Mouse (Mus musculus) cerebellum, postnatal 36 days (tissue): ENCODE data around the gene Frs3.
A peak's percentile ranks its signal among the peaks of the same experiment; 100 is the strongest.

Experiments used
- DNase-seq, 2 experiments: peaks; one replicate each; pipeline ENCODE4 v3.0.0; 2021 to 2022; ENCODE audit warnings: mixed read lengths in 2 of 2

The Frs3 gene

GRCm38 (mm10) chr17:47737271-47738065, 48.6 kb downstream of the Frs3 start:
- peak; percentile 77 to 83 for DNase-seq

GRCm38 (mm10) chr17:47738066-47738878, 49.4 kb downstream of the Frs3 start:
- peak; percentile 37 to 52 for DNase-seq

GRCm38 (mm10) chr17:47738879-47739798, 50.3 kb downstream of the Frs3 start:
- no peak for DNase-seq

GRCm38 (mm10) chr17:47740186-47740585, 51.4 kb downstream of the Frs3 start:
- no peak for DNase-seq

- no peak for DNase-seq
Observed at GRCm38 (mm10) chr17:47742991-47743734, 54.3 kb downstream of the Frs3 start.

GRCm38 (mm10) chr17:47744086-47744485, 55.3 kb downstream of the Frs3 start:
- no peak for DNase-seq

GRCm38 (mm10) chr17:47744746-47745368, 56.0 kb downstream of the Frs3 start:
- DNase-seq = no peak

GRCm38 (mm10) chr17:47748791-47749553, 60.1 kb downstream of the Frs3 start:
- DNase-seq = no peak

- no peak for DNase-seq
Observed at GRCm38 (mm10) chr17:47749626-47750025, 60.8 kb downstream of the Frs3 start.

GRCm38 (mm10) chr17:47750101-47750500, 61.3 kb downstream of the Frs3 start:
- no peak for DNase-seq

GRCm38 (mm10) chr17:47751811-47752210, 63.0 kb downstream of the Frs3 start:
- DNase-seq = no peak

- no peak for DNase-seq
Observed at GRCm38 (mm10) chr17:47753130-47753775, 64.4 kb downstream of the Frs3 start.
